8 mouse cellular contexts compared by ENCODE assay signal in the genomic region with DNA sequence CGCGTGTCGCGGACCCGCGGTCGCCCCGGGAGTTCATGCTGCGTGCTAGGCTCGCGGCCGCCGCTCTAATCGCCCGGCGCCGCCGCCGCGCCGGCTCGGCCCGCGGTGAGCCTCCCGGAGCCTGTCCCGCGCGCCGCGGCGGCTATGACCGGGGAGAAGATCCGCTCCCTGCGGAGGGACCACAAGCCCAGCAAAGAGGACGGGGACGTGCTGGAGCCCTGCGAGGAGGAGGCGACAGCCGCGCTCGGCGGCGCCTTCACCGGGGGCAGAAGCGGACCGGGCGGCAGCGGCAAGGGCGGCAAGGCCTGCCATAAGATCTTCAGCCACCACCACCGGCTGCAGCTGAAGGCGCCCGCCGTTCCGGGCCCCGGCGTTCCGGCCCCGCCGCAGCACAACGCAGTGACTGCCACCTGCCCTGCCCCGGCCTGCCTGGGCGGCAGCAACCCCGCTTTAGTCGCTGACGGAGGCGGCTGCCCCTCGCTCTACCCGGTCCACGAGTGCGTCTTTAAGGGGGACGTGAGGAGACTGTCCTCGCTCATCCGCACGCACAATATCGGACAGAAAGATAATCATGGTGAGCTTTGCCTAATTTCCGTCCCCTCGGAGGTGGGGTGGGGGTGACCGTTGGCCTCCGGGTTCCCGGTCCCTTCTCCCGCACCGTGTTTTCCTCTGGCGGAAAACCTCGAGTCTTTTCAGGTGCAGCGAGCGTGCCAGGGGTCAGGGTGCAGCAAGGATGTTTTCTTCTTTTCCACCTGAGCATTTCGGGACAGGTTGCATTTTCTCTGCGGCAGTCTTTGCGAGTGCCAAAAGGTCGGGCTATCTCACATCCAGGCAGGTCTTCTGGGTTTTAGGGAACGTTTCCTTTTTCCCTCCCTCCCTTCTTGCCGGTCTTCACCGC. TPM values are rescaled to one million over a fixed set of nuclear protein-coding genes. Genes with fewer than 3 reads are reported as not detected.
DNase-seq lines count a peak whose midpoint lies in the region; ATAC-seq lines count a peak whose summit lies in the region.

No protein-coding gene starts in this region.

- H3K9me3 ChIP-seq in embryonic facial prominence, embryonic 11.5 days (replicated peaks; ENCODE audit: control insufficient read depth, low read length) = no peaks in the 10 kb centered on the region

- intact Hi-C loops in heart, postnatal 25 days (cut with DNase I) = loop anchor here (2.0 to 10.0 kb wide), 2 partner anchors 85 to 403 kb away; no protein-coding TSS in a partner anchor

- H3K4me1 ChIP-seq in embryonic facial prominence, embryonic 11.5 days (ENCODE audit: control insufficient read depth, insufficient read depth, low read length) = no peaks in the 10 kb centered on the region

- H3K4me3 ChIP-seq in embryonic facial prominence, embryonic 11.5 days (ENCODE audit: low read depth, low read length) = peak overlapping the region; percentile 96

- no peaks in the 10 kb centered on the region for H3K27me3 ChIP-seq in embryonic facial prominence, embryonic 11.5 days (ENCODE audit: control insufficient read depth, insufficient read depth, low read length)

- no peaks in the 10 kb centered on the region for H3K36me3 ChIP-seq in embryonic facial prominence, embryonic 11.5 days (replicated peaks; ENCODE audit: control insufficient read depth, insufficient read depth, low read depth, low read length)

- ATAC-seq in embryonic facial prominence, embryonic 11.5 days (replicated peaks; ENCODE audit: insufficient number of reproducible peaks, low FRiP score, low TSS enrichment, low read depth) = peak; percentile 56

- H3K9ac ChIP-seq in embryonic facial prominence, embryonic 11.5 days (replicated peaks; ENCODE audit: low read length) = peak overlapping the region; percentile 94

- WGBS in embryonic facial prominence, embryonic 11.5 days = under 1% methylated on average over 93 of the region's 93 CpGs

- peak overlapping the region; percentile 93 for H3K27ac ChIP-seq in embryonic facial prominence, embryonic 11.5 days (replicated peaks; ENCODE audit: low read depth, low read length)

- DNase-seq in gastrocnemius, adult 18-20 months (ENCODE audit: low spot score) = peak; percentile 6
- DNase-seq in gastrocnemius, postnatal 25 days = no peak
- DNase-seq in R1 (ENCODE audit: low read depth, low spot score) = peak; percentile 46
- DNase-seq in embryonic facial prominence, embryonic 11.5 days (ENCODE audit: low spot score) = peak; percentile 25
- DNase-seq in heart, postnatal 25 days (ENCODE audit: low spot score) = peak; percentile 1
- peak; percentile 74 to 82 for DNase-seq in kidney, postnatal 36 days
- DNase-seq in lung, postnatal 36 days = peak; percentile 6
- DNase-seq in right cerebral cortex, postnatal 4 days = peak; percentile 34

- H3K4me2 ChIP-seq in embryonic facial prominence, embryonic 11.5 days (ENCODE audit: low read depth, low read length) = peak overlapping the region; percentile 79

RNA-seq across cellular contexts. Expression of a gene that starts 0.6 kb away (rescaled TPM):
- total RNA-seq in gastrocnemius, adult 18-20 months (2021) = 10 to 100 TPM; 23.3 to 24.5 TPM
- 10 to 100 TPM; 25.1 to 27.1 TPM for total RNA-seq in gastrocnemius, postnatal 25 days (2021)
- polyA plus RNA-seq in embryonic facial prominence, embryonic 11.5 days (2014; fragmentation: Nextera tagmentation; extraction: Ambion mirVana) = 15.9 and 16.2 TPM in 2 replicates
- total RNA-seq in heart, postnatal 25 days (2021) = 10 to 100 TPM; 29.9 to 35.5 TPM

RNA-seq across cellular contexts. Expression of a gene that starts 22.8 kb away (rescaled TPM):
- total RNA-seq in gastrocnemius, adult 18-20 months (2021) = 1 to 10 TPM; 2.7 to 4.3 TPM
- 1 to 10 TPM; 2.7 to 3.1 TPM for total RNA-seq in gastrocnemius, postnatal 25 days (2021)
- polyA plus RNA-seq in embryonic facial prominence, embryonic 11.5 days (2014; fragmentation: Nextera tagmentation; extraction: Ambion mirVana) = 21.6 and 23.8 TPM in 2 replicates
- 1 to 10 TPM; 3.2 to 3.7 TPM for total RNA-seq in heart, postnatal 25 days (2021)
